Mouse (Mus musculus): ENCODE measurements around the gene Gpam.

Gene Gpam

GRCm38 (mm10) chr19:55138506-55138905, 11.5 kb upstream of the Gpam start:
- DNase-seq (ENCODE audit: low spot score): no peak

GRCm38 (mm10) chr19:55137884-55138283, 10.8 kb upstream of the Gpam start:
- no peak for DNase-seq (ENCODE audit: low spot score)

DNA sequence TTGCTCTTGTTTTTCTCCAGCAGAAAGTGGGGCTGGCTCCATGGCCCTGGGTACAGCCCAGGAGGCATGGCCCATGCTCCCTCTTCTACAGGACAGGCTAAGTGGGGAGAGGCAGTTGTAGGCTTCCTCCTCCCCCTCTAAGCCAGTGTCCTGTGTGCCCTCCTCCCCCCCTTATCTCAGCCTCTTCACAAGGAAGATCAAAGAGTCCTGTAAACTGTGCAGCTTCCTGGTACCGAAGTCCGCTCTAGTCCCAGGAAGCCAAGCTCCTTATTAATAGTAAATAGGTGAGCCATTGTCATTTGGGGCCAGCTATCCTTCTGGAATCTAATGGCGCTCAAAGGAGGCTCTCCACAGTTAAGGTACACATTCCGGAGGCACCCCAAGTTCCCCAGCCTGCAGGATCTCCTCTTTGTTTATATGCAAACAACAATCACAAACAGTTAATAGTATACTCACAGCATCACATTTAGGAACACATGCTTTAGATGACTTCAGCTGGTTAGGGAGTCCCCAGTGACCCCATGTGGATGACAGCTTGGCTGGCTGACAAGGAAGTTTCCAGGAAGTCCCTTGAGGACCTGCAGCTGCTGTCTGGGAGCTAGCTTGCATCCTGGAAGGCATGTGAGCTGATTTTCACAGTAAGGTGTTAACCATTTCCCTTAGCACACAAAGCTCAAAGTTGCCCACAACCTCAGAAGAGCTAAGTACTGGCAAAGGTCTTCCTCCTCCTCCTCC, 9.8 kb upstream of the Gpam start:
- DNase-seq (ENCODE audit: low spot score): peak; percentile 58

DNA sequence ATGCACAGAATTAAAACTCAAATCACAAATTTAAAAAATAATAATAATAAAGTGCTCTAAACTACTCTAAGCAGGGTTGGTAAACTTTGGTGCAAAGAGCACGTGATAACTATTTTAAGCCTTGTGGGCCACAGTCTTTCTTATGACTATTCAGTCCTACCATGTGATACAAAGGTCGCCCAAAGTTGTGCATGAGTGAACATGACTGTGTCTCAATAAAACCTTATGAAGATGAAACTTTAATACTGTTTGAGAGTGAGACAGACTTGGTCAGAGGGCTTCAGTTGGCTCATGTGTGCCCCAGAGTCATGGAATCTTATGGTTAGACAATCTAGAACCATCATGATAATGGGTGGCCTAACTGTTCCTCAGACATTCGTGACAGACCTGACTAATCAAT, 8.9 kb upstream of the Gpam start:
- no peak for DNase-seq (ENCODE audit: low spot score)

GRCm38 (mm10) chr19:55134521-55134920, 7.5 kb upstream of the Gpam start:
- DNase-seq (ENCODE audit: low spot score): peak; percentile 79

GRCm38 (mm10) chr19:55132476-55132875, 5.4 kb upstream of the Gpam start:
- DNase-seq (ENCODE audit: low spot score): no peak

GRCm38 (mm10) chr19:55131747-55132146, 4.7 kb upstream of the Gpam start:
- DNase-seq (ENCODE audit: low spot score): peak; percentile 29

DNA sequence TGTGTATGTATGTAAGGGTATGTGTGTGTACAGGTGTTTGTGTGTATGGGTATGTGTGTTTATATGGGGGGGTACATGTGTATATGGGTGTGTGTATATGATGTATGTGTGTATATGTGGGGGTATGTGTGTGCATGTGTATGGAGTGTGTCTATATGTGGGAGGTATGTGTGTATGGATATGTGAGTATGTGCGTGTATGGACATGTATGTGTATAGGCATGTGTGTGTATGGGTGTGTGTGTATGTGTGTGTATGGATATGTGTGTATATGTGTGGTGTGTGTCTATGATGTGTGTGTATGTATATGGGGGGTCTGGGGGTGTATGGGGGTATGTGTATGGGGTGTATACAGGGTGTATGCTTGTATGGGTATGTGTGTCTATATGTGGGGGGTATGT, 1.4 kb upstream of the Gpam start:
- DNase-seq (ENCODE audit: low spot score): no peak

GRCm38 (mm10) chr19:55125456-55125855, 1.6 kb downstream of the Gpam start:
- DNase-seq (ENCODE audit: low spot score): no peak

GRCm38 (mm10) chr19:55123001-55123536, 4.0 kb downstream of the Gpam start:
- no peak for DNase-seq (ENCODE audit: low spot score)

DNA sequence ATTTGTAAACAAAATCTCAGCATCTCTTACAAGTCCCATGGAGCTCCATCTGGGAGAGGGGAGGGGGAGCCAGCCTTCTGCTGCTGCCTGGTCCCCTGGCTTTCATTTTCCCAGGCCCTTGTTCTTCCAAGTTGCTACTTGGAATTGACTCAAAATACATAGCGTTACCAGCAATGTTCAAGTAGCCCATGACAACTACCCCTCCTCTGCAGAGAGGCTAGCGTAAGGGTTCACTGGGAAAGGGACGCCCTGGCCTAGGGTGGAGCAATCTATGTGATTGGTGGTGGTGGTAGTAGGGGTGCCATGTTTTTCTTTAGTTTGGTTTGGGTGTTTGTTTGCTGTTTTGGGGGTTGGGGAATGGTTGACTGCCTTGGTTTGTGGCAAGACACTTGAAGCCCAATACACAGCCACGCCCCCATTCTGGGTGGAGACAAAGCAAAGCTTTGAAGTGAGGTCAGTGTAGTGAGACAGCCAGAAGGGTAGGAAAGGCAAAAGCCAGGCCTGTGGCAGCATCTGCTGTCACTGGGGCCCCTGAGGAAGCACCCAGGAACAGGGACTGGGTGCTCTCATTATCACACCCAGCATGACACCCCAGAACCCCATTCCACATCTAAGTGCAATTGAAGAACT, 4.6 kb downstream of the Gpam start:
- peak; percentile 64 for DNase-seq (ENCODE audit: low spot score)

DNA sequence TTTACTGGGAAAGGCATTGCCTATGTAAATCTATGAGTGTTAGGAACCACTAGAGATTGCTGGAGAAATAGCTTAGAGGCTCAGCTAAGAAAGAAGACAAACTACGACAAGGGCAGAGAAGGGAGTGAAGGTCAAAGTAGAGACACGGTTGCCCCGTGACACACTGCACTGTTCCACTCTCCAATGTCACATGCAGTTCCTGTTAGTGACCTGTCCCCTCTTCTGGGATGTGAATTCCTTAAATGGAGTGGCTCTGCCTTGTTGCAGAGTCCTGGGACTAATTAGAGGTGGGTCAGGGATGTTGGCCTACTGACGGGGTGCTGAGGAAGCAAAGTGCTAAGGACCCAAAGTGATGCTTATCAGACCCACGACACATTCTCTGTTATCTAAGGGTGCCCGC, 5.2 kb downstream of the Gpam start:
- no peak for DNase-seq (ENCODE audit: low spot score)

GRCm38 (mm10) chr19:55120518-55121244, 6.4 kb downstream of the Gpam start:
- no peak for DNase-seq (ENCODE audit: low spot score)

GRCm38 (mm10) chr19:55119541-55119940, 7.5 kb downstream of the Gpam start:
- no peak for DNase-seq (ENCODE audit: low spot score)

DNA sequence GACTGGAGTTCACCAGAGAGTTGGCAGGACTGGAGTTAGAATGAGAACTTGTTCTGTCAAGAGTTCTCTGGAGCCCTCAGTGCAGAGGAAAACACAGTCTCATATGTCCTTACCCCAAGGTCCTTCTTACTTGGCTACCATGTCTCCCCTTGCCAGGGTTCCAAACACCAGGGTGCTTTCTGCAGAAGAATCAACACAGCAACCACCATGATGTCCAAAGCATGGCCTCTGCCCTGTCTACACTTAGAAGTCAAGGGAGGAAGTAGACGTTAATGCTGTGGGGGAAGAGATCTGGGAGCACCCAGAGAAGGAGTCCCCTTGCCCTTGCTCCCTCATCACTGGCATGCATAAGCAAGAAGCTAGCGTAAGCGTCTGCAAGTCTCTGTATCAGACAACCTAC, 9.0 kb downstream of the Gpam start:
- DNase-seq (ENCODE audit: low spot score): no peak

DNA sequence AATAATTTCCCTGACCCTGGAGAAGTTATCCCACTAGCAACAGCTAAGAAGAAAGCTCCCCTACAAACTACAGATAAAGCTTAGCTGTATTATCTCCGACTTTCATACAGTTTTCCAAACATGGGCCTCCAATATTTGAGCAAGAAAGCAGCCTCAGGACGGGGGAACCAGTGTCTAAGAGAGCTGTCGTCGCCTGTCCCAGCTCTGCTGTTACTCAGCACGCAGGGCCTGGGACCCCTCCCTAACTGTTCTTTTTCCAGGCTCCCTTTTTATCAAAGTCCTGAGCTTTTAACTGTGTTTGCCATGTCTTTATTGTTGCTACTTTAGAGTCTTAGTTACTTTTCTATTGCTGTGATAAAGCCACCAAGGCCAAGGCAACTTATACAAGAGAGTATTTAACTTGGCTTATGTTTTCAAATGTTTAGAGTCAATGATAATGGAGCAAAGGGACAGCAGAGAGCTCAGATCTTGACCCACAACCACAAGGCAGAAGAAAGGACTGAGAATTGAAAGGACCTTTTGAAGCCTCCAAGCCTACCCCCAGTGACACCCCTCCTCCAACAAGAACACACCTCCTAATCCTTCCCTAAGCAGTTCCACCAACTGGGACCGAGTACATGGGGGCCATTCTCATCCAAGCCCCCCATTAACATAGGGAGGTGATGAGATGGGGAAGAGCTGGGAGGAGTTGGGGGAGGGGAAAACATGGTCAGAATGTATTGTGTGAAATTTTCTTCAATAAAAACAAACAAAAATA, 9.8 kb downstream of the Gpam start:
- no peak for DNase-seq (ENCODE audit: low spot score)

DNA sequence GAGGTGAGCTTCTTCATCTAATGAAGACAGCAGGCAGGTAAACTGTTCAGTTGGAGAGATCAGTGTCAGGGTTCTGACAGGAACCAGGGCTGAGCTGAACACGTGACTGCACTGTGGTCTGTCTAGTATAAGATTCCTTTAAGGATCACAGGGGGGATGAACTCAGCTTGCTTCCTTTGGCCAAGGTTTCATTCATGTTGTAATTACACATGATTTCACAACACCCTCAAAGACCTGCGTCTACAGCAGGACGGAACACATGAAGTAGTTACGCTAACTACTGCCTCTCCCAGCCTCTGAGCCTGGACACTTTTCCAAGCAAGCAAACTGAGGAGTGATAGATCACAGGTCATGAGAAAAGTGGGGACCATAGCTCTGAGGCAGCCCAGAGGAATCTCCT, 11.5 kb downstream of the Gpam start:
- DNase-seq (ENCODE audit: low spot score): peak; percentile 48

GRCm38 (mm10) chr19:55114825-55115395, 12.1 kb downstream of the Gpam start:
- no peak for DNase-seq (ENCODE audit: low spot score)

- no peak for DNase-seq (ENCODE audit: low spot score)
These were observed 19.1 kb downstream of the Gpam start for GRCm38 (mm10) chr19:55107896-55108295.

- no peak for DNase-seq (ENCODE audit: low spot score)
These were observed 21.1 kb downstream of the Gpam start for GRCm38 (mm10) chr19:55105969-55106368.

GRCm38 (mm10) chr19:55103081-55103830, 23.8 kb downstream of the Gpam start:
- peak; percentile 73 for DNase-seq (ENCODE audit: low spot score)
